Mouse (Mus musculus) right cerebral cortex, postnatal 14 days (tissue): ENCODE measurements around the gene Ryr1.
"Not testable (repeated sequence)": the region's sequence is repeated elsewhere in the genome, so short reads cannot be mapped to it uniquely, and the experiment has no call there.

ENCODE experiments used
- DNase-seq: peaks from one replicate; pipeline ENCODE4 v3.0.0; 2022

The Ryr1 gene

DNA sequence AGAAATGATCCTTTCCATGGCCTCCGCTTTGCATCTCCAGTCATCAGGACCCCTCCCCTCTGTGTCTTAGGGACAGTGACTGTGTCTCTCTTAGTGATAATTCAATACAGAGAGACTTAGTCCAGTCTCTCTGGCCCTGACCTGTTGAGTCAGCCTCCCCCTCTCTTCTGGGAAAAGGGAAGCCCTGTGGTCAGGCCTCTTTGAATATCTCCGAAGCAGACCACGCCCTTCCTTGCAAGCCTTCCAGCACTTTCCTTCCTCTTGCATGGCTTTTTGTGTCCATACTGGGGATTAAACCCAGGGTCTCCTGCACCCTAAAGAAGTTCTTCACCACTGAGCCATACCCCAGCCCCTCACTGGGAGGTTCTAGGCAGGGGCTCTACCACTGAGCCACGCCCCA lies 19.0 kb upstream of the Ryr1 start:
- DNase-seq: no peak

DNA sequence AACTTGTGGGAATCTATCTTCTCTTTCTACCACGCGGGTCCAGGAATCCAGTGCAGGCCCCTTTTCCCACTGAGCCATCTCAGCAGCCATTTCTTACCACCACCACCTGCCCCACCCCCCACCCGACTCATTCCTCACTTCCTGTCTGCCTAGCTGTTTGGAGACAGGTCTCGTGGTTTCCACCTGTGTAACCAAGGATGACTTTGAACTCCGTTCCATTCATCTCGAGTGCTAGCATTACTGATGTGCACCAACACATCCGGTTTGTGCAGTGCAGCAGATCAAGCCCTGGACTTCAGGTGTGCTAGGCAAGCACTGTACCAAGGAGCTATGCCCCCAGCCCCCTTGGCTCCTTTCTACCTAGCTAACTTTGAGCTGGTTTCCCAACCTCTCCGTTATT lies 16.4 kb upstream of the Ryr1 start:
- DNase-seq: no peak

DNA sequence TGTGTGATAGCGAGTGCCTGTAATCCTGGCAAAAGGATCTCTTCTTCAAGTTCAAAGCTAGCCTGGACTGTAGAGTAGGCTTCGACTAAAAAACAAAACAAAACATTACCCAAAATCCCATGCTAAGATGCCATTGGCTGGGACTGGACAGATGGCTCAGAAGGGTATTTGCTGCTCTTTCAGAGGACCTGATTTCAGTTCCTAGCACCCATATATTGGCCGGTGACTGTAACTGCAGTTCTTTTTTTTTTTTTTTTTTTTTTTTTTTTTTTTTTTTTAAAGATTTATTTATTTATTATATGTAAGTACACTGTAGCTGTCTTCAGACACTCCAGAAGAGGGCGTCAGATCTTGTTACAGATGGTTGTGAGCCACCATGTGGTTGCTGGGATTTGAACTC lies 14.3 kb upstream of the Ryr1 start:
- not testable (repeated sequence) for DNase-seq

- no peak for DNase-seq
These were observed 12.4 kb upstream of the Ryr1 start for GRCm38 (mm10) chr7:29137429-29137828.

GRCm38 (mm10) chr7:29134693-29135386 lies 9.9 kb upstream of the Ryr1 start, which contains the start of gene Rasgrp4:
Rasgrp4 (plus strand) TSS chr7:29134851.
- peak; percentile 33 for DNase-seq

DNA sequence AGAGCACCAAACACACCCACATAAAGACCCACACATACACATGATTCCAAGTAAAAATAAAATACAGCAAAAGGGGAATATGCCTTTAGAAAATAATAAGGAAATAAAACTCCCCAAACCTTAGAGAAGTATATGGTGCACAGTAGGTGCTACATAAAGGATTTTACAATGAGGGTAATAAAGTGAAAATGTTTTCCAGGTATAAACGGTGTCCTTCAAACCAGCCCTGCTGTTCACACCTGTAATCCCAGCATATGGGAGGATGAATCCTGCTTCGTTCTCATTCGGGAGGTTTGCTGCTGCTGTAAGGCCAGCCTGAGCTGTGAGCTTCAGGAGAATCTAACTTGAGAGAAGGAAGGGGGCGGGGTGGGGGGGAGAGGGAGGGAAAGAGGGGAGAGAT lies 9.3 kb upstream of the Ryr1 start:
- DNase-seq: no peak

GRCm38 (mm10) chr7:29128725-29129124 lies 3.7 kb upstream of the Ryr1 start:
- no peak for DNase-seq

DNA sequence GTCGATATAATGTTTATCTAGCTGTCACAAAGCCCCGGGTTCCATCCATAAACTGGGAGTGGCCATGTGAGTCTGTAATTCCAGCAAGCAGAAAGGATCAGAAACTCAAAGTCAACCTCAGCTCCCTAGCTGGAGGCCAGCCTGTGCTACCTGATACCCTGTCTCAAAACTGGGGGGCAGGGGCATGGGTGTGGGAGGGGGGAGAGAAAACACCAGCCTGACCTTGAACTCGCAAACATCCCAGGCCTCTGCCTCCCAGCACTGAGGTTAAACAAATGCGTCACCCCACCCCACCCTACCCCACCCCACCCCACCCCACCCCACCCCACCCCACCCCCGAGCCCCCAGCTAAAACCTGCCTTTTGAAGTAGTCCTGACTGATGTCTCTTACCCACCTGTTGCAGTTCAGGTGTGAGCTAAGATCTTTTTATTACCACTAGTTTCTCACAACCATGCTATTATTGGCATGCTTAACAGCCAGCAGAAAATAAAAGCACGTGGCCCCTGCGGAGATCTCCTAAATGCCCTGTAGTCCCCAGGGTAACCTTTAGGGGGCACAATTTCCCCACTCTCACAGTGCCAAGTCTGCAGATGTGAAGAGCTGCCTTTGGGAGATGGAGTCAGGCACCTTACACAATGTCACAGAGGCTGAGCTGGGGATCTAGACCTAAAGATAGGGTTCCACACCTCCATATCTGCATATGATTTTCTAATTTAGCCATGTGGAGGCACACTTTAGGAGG lies 1.4 kb upstream of the Ryr1 start:
- DNase-seq: peak; percentile 27

- no peak for DNase-seq
These were observed 1.2 kb downstream of the Ryr1 start for GRCm38 (mm10) chr7:29123531-29124358.

DNA sequence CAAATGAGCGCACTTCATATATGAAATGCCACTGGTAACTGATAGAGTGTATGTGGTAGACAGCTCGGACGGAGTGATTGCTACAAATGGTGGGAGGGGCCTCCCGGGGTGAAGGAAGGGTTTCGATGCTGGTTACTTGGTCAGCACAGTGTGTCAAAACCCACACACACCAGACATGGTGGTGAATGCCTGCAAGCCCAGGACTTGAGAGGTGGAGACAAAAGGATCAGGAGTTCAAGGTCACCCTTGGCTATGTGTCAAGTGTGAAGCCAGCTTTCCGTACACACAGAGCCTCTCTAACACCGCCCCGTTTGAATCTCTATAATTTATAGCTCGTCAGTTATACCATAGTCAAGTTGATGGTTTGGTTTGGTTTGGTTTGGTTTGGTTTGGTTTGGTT lies 2.2 kb downstream of the Ryr1 start:
- DNase-seq: no peak

- no peak for DNase-seq
These were observed 5.5 kb downstream of the Ryr1 start for GRCm38 (mm10) chr7:29119526-29119925.

DNA sequence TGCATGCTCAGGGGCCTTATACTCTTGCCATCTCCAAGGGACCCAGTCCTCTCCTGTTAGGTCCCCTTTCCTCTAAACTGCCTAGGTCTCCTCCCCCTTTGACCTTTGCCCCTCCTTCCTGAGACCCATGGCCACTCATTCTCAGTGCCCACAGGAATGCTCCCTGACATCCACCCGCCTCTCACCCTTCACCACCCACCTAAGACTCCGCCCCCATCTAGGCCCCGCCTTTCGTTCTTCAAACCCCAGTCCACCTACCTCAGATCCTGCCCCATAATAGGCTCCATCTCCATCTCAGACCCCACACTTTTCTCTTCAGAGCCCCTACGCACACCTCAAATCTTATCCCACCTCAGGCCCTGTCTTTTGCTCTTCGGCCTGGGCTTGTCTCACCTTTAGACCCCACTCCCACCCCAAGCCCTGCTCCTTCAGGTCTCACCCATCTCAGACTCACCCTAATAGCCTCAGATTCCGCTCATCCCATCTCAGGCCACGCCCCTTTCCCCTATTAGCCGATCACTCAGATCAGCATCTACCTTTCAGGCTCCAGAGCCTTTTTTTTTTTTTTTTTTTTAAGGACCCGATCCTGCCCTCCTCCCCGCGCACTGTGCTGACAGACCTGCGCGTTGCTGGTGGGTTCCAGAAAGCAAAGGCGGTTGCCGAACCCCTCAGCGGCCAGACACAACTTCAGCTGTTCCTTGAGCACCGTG lies 6.7 kb downstream of the Ryr1 start:
- no peak for DNase-seq

GRCm38 (mm10) chr7:29108992-29109955 lies 15.7 kb downstream of the Ryr1 start:
- peak; percentile 55 for DNase-seq

DNA sequence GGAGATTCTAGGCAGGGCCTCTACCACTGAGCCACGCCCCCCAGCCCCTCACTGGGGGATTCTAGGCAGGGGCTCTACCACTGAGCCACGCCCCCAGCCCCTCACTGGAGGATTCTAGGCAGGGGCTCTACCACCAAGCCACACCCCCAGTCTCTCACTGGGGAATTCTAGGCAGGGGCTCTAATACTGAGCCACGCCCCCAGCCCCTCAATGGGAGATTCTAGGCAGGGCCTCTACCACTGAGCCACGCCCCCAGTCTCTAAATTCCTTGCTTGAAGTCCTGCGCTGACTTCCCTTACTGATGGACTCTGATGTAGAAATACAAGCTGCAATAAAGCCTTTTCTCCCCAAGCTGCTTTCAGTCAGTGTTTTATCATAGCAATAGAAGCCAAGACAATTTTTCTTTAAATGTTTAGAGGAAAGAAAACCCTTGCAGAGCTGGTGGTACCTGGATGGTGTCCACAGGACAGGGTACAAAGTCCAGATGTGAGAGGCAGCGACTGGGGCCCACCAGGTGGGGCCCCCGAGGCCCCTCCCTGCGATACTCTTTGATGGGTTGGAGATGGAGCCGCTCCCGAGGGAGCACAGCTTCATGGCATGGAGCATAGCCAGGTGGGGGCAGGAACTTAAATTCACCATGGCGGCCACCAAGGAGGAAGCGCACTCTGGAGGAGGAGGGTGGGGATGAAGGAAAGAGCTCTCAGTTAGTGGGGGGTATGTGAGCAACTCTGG lies 23.5 kb downstream of the Ryr1 start:
- no peak for DNase-seq

GRCm38 (mm10) chr7:29097131-29097530 lies 27.8 kb downstream of the Ryr1 start:
- DNase-seq: no peak

DNA sequence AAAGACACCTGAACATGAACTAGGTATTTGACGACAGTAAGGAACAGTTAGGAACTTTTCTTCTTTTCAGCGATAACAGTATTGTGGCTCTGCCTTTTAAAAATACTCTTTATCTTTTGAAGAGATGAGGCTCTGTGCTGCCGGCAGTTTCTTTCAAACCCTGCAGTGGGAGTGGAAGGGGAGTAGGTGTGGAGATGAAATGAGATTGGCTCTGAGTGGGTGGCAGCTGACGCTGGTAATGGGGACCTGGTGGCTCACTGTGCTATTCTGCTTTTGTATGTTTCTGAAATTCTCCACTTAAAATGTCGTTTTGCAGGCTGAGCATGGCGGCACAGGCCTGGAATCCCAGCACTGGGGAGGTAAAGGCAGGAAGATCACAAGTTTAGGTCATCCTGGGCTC lies 36.2 kb downstream of the Ryr1 start:
- DNase-seq: no peak

DNA sequence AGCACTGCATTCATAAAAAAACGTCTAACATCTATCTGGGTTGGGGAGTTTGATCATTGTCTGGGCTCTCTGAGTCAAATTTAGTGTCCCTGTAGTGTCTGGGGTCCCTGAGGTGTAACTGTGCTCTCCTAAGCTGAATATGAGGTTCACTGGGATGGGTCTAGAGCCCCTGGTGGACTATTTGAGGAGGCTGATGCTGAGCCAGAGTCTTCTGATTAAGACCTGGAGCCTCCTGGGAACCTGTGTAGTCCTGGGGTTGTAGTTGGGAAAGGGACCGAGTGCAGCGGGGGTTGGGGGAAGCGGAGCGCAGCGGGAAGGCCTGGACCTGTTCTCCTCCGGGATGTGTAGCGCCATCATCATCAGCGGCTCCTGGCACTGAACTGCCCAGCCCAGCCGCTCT lies 38.1 kb downstream of the Ryr1 start:
- no peak for DNase-seq

GRCm38 (mm10) chr7:29085981-29086380 lies 39.0 kb downstream of the Ryr1 start:
- no peak for DNase-seq

DNA sequence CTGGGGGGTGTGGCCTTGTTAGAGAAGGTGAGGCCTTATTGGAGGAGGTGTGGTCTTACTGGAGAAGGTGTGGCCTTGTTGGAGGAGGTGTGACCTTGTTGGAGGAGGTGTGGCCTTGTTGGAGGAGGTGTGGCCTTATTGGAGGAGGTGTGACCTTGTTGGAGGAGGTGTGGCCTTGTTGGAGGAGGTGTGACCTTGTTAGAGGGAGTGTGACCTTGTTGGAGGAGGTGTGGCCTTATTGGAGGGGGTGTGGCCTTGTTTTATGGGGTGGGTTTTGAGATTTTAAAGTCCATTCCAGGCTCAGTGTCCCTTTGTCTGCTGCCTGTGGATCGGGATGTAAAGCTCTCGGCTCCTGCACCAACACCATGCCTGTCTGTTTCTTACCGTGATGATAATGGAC lies 40.6 kb downstream of the Ryr1 start:
- no peak for DNase-seq

DNA sequence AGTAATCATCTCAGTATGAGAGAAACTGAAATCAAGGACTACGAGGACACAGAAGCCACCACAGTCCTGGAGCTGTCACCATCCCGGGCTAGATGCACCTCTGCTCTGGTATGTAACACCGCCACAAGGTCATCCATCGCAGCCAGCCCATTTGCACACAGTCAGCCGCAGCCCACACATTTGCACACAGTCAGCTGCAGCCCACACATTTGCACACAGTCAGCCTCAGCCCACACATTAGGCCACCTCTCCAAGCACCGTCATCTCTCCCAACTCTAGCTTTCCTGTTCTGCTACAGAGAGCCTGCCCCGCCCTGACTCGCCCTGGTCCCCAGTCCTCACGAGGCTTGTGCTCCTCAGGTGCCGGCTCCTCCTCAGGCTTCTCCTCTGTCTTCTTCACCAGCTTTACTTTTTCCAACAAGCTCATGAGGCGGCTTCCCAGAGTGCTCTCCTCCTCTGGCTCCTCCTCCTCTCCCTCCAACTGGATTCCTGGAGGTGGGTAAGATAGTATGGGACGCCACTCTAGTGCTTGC lies 45.5 kb downstream of the Ryr1 start:
- DNase-seq: no peak

- peak; percentile 58 for DNase-seq
These were observed 48.0 kb downstream of the Ryr1 start for GRCm38 (mm10) chr7:29076977-29077376.
